Mouse (Mus musculus) liver, adult 2 months (tissue): ENCODE results near the gene Nol3.

Experiments used
- CTCF ChIP-seq: fragments of 200-500 bp; IDR thresholded peaks from 2 replicates; pipeline ENCODE4 v1.5.1; 2011; ENCODE audit warnings: low read depth, low read length, control low read depth
- POLR2A ChIP-seq: fragments of 200-500 bp; IDR thresholded peaks from 2 replicates; pipeline ENCODE4 v1.6.1; 2011; ENCODE audit warnings: low read length, control low read depth; ENCODE audit not compliant: insufficient read depth; ENCODE audit errors: extremely low read depth

- TF ChIP-seq POLR2A (no peak), CTCF (no peak)
Measured at GRCm38 (mm10) chr8:105303396-105303795, 27.5 kb downstream of the Nol3 start.
